Mouse (Mus musculus) neural tube, embryonic 10.5 days (tissue): ENCODE measurements around the gene Zfp652.
"Not testable (repeated sequence)": the region's sequence is repeated elsewhere in the genome, so short reads cannot be mapped to it uniquely, and the experiment has no call there.

Experiments used
- DNase-seq: peaks from one replicate; pipeline ENCODE4 v3.0.0-alpha.2; 2017; ENCODE audit warnings: low spot score; ENCODE audit errors: extremely low spot score

Zfp652 gene

DNA sequence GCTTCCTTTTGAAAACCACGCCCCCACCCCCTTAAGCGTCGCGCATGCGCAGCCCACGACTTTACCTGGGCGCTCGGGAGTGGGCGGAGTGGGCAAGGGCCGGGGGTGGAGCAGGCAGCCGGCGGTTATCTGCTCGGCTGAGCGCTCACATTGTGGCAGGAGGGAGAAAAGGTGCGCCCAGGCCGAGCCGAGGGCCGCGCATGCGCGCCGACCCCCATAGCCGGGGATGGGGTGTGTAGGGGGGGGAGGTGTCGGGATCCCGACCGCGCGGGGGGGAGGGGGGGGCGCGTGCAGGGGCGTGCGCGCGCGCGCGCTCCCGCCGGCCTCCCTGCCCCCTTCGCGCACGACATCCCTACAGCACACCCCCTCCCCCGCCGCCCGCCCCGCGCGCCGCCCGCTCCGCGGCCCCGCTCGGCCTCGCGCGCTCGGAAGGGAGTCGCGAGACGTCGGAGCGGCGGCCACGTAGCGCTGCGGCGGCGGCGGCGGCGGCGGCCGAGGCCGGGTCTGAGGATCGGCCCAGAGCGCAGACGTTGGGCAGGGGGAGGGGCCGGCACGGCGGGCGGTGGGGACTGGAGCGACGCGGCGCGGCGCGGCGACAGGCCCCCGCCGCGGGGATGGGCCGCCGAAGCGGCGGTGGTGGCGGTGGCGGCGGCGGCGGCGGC lies at the start of gene Zfp652:
TSS of gene Zfp652 (plus strand) at position 111 of the 662 bp plus-strand sequence.
- DNase-seq = peak; percentile 92

DNA sequence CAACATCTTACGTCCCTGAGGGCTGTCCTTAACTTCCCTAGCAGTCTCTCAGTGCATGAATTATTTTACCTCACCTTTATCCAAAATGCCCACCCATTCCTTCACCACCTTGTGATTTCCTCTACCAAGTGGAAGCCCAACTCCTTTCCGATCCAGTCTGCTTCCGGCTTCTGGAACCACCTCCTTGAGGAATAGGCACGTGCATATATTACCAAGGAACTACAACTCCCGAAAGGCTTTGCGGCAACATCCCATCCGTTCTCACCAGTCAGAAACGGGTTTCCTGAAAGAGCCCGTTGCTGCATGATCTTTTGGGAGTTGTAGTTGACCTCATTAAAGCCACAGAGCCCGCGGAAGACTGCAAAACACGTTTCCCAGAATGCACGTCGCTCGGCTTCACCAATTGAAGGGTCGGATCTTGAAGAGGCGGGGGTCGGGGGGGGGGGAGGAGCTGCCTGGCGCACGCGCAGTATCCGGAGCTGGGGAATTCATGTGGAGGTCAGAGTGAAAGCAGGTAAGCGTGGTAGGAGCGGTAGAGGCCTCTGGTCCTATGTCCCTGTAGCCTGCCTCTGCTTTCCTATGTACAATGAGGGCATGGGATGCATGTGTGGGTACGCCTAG lies 45.8 kb upstream of the Zfp652 start, which contains the start of gene Phb:
TSS of gene Phb (plus strand) at position 429 of the 621 bp plus-strand sequence.
- DNase-seq = peak; percentile 93

DNA sequence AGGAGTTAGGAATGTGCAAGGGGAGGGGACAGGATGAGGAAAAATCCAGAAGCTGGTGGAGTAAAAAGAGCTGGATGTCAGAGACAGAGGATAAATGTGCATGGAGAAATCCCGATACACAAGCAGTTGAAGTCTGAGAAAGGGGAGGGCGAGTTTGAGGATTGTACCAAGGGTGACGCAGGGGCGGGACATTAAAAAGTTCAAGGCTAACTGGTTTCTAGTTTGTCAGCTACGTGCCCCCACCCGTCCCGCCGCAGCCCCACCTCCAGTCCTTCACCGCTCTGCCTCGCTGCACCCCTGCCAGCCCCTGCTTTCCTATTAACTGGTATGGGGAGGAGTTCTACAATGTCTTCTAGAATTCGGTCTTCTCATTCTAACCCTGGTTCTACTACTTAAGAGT lies 45.3 kb upstream of the Zfp652 start:
- no peak for DNase-seq

DNA sequence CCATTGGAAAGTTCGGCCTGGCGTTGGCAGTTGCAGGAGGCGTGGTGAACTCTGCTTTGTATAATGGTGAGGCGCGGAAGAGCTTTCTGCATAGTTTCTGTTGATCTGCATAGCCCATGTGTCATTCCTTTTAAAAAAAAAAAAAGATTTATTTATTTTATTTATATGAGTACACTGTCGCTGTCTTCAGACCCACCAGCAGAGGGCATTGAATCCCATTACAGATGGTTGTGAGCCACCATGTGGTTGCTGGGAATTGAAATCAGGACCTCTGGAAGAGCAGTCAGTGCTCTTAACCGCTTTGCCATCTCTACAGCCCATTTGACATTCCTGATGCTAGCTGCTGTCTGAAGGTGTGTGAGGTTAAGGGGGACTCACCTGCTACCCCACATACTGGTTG lies 44.4 kb upstream of the Zfp652 start:
- not testable (repeated sequence) for DNase-seq

DNA sequence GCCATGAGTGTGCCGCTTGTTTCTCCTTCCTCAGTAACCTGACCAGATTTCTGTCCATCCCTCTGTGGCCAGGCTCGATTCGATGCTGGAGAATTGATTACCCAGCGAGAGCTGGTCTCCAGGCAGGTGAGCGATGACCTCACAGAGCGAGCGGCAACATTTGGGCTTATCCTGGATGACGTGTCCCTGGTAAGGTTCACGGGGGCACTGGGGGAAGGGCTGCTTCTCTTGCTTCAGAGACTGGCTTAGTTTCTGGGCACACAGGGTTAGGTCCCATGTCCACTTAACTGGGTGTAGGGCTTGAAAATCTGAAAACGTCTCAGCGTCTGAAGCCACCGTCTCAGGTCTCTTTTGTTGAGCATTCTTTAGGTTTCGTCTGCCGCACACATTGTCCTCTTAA lies 37.0 kb upstream of the Zfp652 start:
- no peak for DNase-seq

DNA sequence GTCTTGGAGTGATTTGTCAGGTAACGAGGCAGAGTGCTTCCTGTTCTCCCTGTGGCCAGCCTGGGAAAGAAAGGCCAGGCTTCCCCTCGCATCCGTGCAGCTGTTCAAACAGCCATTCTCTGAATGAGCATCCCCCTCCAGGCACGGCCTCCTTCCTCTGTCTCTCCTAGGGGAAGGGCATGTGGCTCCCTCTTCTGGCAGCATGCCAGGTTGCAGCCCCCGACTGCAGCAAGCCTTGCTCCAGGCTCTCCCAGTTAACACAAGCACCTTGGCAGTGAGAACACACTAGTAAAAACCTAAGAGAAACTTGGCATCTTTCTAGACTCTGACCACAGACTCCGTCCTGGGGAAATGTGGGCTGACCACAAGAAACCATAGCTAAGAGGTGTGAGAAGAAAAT lies 36.2 kb upstream of the Zfp652 start:
- peak; percentile 86 for DNase-seq

DNA sequence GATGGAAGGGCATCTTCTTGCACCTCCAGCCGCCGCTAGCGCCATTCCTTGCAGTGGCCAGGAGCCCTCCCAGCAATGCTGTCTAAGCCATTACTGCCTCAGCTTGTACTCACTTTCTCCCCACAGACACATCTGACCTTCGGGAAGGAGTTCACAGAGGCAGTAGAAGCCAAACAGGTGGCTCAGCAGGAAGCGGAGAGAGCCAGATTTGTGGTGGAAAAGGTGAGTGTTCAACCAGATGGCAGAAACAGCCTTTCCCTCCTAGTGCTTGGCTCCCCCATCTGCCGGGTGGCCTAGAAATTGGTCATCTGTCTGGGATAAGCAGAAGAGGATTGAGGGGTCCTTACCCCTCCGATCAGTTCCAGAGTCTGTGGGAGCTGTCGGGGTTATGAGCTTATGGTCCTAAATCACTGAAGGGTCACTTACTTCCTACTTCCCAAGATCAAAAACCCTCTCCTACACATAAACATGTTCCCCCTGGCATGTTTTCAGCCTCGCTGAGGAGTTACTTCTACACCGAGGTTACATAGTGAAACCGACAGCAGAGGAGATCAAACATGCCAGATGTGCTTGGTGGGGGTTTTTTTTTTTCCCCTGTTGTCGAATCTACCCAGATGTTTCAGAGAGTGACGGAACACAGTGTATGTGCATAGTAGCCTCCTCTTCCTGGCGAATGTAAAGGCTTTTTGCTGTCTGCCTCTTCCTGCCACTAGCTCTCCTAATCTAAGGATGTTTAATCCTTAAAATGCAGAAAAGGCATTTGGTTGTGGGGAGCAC lies 34.4 kb upstream of the Zfp652 start:
- DNase-seq = no peak

DNA sequence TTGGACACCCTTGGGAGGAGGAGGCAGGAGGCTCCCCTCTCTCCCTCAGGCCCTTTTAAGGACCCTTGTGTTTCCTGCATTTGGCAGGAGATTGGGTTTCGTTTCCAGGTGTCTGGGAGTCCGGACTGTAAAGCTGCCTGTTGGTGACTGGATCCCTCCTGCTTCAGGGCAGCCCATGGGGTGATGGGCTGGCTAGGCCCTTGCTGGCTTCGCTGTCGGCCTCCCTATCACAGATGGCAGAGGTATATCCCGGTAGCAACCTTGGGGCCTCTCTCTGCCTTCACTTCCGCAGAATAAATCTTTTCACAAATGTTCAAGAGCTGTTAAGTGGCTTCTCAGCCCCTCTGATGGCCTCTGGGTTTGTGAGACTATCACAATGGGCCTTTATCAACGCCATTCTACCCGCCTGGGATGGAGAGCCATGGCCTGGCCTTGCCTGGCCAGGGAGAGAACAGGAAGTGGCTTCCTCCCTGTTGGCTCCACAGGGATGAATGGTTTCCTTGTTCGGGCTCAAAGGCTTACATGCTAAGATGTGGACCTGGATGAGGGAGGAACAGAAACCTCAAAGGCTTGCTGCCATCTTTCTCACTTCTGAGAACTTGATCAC lies 30.4 kb upstream of the Zfp652 start:
- DNase-seq = peak; percentile 30

DNA sequence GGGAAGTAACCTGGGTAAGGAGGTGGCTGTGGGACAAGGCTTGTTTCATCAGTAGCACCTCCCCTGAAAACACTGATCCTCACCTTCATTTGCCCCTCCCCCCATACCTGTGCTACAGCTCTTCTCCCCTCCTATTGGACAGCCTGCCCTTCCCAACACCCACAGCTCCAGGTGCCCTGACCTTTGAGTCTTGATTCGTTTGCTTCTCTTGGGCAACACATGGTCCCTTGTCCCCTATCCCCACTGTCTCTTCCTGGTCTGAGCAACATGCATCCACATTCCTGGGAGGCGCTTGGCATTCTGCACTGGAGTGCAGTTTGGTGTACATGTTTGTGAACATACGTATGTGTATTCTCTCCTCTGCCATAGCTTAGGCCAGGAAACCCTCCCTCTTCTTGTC lies 29.5 kb upstream of the Zfp652 start:
- DNase-seq = no peak

DNA sequence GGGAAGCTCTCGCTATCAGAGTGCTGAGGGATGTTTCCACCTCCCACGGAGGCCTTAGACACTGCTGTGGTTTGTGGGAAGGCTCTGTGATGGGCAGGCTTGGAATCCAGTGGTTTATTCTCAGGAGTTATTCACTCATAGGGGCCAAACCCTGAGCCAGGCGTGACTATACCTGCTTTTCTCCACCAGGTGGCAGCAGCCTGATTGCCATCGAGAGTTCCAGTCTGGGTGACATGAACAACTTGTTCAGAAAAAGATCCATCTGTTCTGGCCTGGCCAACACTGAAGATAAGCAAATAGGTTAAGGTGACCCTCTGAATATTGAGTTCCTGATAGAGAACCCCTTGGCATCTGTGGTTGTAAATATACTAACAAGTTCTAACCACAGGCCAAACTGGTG lies 26.4 kb upstream of the Zfp652 start:
- DNase-seq = peak; percentile 80

DNA sequence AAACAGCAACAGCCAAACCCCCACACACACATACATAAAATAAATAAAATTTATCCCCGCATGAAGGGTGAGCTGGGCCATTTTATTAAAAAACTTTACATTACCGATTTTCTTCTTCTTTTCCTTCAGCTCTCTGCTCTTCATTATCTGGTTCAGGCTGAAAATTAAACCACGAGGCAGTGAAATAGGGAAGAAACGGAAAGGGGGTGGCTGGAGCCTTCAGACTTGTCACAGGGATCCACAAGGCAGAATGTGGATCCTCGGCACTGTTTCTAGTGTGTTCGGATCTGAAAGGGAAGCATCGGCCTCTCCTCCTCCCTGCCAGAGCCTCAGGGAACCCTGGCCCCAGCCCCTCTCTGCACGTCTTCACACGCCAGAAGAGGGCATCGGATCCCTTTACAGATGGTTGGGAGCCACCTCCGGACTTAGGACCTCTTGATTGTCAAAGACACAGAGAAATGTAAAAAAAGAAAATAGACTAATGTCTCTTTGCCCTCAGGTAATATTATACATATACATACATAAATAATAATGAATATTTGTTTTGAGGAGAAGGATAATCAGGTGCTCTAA lies 25.3 kb upstream of the Zfp652 start:
- DNase-seq = no peak

DNA sequence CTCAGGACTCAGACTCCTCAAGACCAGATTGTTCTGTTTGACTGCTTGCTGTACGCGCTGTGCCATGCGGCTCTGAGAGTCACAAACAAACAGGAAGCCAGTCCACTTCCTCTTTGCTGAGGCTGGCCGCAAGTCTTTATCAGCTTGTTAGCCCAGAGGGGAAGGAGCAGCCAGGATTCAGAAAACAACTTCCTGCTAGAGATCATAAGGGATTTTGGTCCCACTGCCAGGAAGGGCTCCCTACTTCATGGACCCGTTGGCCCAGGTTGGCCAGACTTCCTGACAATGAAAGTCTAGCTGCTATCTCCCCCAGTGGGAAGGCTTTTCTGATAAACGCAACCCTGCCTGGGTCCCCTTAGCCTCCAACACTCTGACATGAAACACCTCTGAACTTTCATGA lies 24.0 kb upstream of the Zfp652 start:
- DNase-seq = no peak

DNA sequence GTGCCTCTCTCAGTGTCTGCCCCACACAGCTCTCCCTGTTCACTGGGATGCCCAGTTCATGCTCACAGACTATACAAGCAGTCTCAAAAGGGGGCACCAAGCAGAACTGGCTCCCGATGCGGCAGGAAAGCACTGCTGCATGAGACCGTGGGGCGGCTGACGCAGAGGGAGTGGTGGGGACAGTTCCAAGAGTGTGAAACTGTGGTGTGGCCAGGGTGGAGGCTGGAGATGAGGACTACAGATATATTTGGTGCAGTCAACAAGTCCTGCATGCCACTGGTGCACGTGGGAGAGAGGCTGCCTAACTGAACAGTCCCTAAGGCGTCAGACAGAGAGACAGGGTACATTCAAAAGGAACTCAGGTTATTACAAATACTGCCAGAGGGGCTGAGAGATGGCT lies 23.5 kb upstream of the Zfp652 start:
- DNase-seq = no peak

DNA sequence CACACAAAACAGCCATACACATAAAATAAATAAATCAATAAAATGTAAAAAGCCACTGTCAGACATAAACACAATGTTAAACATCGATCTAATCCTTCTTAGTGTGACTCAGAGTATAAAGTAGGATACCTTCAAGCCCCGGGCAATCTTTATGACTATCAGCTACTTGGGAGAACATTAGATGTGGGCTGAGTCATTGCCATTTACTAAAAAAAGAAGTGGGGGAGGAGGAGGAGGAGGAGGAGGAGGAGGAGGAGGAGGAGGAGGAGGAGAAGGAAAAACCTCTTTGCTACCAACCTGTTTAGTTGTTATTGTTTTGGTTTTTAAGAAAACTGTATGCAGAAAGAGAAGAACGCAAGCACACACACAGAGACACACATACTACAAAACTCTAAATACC lies 22.9 kb upstream of the Zfp652 start:
- no peak for DNase-seq

DNA sequence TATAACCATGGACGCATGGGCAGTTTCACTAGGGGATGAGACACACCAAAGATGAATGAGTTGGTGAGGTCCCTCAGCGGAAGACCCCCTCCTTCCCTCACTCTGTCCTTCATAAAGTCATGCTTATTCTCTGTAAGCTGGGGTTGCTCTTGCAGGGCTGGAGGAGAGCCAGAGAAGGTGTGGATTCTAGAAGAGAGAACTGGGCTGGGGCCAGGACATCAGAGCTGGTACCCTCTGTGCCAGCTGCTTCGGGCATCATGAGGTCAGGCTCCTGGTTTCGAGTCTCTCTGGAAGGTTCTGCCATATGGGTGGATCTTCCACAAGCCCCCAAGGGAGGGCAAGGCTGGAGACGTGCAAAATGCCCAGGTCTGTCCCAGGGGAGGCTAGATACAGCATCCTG lies 13.9 kb upstream of the Zfp652 start:
- no peak for DNase-seq

DNA sequence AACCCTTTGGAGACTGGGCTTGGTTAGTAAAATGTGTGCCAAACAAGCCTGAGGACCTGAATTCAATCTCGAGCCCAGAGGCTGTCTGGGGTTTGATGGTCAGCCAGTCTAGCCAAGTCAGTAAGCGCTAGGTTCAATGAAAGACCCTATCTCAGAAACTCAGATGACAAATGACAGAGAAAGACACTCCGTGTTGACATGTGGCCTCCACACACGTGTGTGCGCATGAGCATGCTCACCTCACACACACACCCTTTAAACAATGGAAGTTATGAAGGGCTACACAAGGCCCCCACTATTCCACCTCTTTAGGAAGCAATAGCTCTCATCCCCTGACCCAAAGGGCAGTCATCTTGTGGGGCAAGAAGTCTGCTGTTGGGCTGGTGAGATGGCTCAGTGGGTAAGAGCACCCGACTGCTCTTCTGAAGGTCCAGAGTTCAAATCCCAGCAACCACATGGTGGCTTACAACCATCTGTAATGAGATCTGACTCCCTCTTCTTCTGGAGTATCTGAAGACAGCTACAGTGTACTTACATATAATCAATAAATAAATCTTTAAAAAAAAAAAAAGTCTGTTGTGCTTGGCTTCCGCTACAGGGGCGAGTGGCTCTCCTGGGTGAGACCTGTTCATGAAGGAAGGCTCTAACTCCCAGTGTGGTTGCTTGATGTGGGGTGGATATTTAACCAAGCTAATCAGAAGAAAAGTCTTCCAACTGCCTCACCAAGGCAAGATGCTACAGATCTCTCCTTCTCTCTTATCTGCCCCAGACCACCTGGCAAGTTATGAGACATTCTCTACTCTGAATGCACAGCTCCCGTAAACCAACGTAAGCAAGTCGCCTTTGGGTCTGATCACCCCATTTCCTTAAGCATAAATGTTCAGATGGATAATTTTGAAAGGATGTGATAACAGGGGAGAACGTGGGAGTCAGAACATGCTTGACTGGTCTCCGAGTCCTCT lies 11.4 kb upstream of the Zfp652 start:
- no peak for DNase-seq

DNA sequence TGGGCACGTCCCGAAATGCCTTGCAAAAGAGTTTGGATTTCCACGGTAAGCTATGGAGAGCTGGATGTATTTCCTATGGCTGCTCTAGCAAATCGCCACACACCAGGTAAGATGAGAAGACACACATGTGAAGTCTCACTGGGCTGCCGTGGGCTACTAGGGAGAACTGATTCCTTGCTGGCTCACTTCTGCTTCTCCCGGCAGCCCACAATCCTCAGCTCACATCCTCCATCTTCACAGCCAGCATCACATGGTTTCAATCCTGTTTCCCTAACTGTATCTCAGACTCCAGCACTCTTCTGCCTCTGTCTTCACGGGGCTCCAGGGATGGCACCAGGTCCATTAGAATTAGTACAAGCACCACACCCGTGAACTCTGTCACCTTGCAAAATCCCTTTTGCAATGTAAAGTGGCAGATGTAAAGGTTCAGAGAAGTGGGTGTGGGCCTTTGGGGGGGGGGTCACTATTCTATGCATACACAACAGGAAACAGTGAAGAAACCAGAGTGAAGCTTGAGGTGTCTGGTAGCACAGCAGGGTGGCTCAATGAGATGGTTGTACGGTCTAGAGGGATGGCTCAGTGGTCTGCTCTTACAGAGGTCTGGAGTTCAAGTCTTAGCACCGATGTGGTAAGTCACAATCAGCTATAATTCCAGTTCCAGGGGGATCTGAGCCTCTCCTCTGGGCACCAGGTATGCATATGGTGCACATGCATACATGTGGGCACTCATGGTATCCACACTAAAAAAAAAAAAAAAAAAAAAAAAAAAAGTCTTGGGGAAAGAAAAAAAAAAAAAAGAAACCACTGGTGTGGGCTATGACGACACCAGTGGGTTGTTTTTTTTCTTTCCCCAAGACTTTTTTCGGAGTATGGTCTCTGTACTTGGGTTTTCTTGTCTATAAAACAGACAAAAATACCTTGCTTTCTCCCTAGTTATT lies 8.2 kb upstream of the Zfp652 start:
- DNase-seq = no peak

DNA sequence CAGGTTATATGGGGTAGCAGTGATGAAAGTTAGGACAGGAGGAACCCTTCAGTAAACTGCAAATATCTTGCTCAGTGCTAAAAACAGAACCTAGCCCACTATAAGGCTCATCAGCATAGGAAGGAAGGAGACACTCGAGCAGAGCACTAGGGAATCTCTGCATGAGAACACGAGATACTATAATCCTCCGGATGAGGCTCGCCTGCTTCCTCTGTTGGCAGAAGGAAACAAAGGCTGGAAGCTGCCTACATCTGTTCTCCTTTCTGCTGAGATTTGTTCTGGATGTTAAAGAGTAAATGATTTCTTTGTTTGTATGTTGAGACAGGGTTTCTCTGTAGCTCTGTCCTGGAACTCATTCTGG lies 7.5 kb upstream of the Zfp652 start:
- DNase-seq = no peak

DNA sequence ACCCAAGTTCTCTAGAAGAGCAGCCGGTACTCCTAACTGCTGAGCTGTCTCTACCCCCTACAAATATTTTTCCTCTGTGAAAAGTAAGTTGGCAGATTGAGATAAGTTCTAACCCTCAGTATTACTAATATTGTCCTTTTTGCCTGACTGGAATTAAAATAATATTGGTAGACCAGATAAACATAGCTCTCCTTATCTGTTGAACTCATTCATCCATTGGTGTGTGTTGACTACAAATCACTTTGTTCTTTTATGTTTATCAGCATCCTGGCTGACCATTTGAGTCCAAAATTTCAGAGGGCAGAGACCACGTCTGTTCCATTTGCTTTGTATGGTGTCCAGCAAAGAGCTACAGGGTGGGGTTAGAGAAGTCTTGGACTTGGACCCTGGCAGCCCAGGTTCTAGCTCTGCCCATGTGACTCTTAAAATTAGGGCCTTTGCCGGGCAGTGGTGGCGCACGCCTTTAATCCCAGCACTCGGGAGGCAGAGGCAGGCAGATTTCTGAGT lies 2.9 kb upstream of the Zfp652 start:
- DNase-seq = no peak
